Mouse (Mus musculus) liver, postnatal 0 days (tissue): Measurements from ENCODE around the gene Xbp1. TPM values are rescaled to one million over a fixed set of nuclear protein-coding genes. Genes with fewer than 3 reads are reported as not detected.
"Not testable (repeated sequence)": the region's sequence is repeated elsewhere in the genome, so short reads cannot be mapped to it uniquely, and the experiment has no call there.

Experiments
- ATAC-seq: fragments of 200-750 bp; cut with Nextera tagmentation; 2 replicates; pipeline ENCODE4 v1.8.0; 2017; ENCODE audit warnings: mild to moderate bottlenecking, moderate library complexity
- DNase-seq: peaks from one replicate; pipeline ENCODE4 v3.0.0-alpha.2; 2016
- H3K27ac ChIP-seq: fragments of 300-500 bp; sonication (generic); 2 replicates; pipeline ENCODE4 v1.5.1; 2014; ENCODE audit warnings: antibody characterized with exemption, moderate library complexity, mild to moderate bottlenecking, low read depth
- H3K27me3 ChIP-seq: fragments of 300-500 bp; sonication (generic); 2 replicates; pipeline ENCODE4 v1.6.1; 2014; ENCODE audit warnings: low read length, control low read depth, mixed read lengths; ENCODE audit not compliant: insufficient read depth
- H3K36me3 ChIP-seq: fragments of 300-500 bp; sonication (generic); replicated peaks from 2 replicates; pipeline ENCODE4 v1.6.1; 2014; ENCODE audit warnings: mild to moderate bottlenecking, control low read depth, low read length, moderate library complexity, mixed read lengths; ENCODE audit not compliant: insufficient read depth
- H3K4me1 ChIP-seq: fragments of 300-500 bp; sonication (generic); 2 replicates; pipeline ENCODE4 v1.6.1; 2014; ENCODE audit warnings: antibody characterized with exemption, mild to moderate bottlenecking, control low read depth; ENCODE audit not compliant: insufficient read depth
- H3K4me2 ChIP-seq: fragments of 300-500 bp; sonication (generic); 2 replicates; pipeline ENCODE4 v1.6.1; 2014; ENCODE audit warnings: low read depth, mild to moderate bottlenecking, low read length, moderate library complexity, mixed read lengths
- H3K4me3 ChIP-seq: fragments of 300-500 bp; sonication (generic); 2 replicates; pipeline ENCODE4 v1.5.1; 2014; ENCODE audit warnings: low read depth, low read length
- H3K9ac ChIP-seq: fragments of 300-500 bp; sonication (generic); replicated peaks from 2 replicates; pipeline ENCODE4 v1.6.1; 2014; ENCODE audit warnings: mild to moderate bottlenecking, moderate library complexity
- H3K9me3 ChIP-seq: fragments of 300-500 bp; sonication (generic); 2 replicates; pipeline ENCODE4 v1.6.1; 2016; ENCODE audit warnings: mild to moderate bottlenecking, control low read depth, low read length, mixed read lengths
- CTCF ChIP-seq: sonication (generic); IDR thresholded peaks from 2 replicates; pipeline ENCODE4 v1.5.1; 2016; ENCODE audit warnings: antibody characterized with exemption, low read depth
- EP300 ChIP-seq: IDR thresholded peaks from 2 replicates; pipeline ENCODE4 v1.6.1; 2016; ENCODE audit warnings: antibody characterized with exemption, low read depth, mild to moderate bottlenecking
- WGBS: fragments of 180-500 bp; shearing (Covaris S2); extraction: QIAGEN DNeasy Blood & Tissue Kit; methylation state at CpG from one replicate; pipeline ENCODE4 v1.1.7; 2014; ENCODE audit not compliant: insufficient replicate concordance; 5-methylcytosine and 5-hydroxymethylcytosine counted together
- polyA plus RNA-seq: library from polyadenylated mRNA; unstranded; fragments of >200 nt; fragmentation: Nextera tagmentation; extraction: Ambion mirVana; gene quantifications from 2 replicates; pipeline ENCODE4 v1.2.1, GENCODE M21; 2015

Gene Xbp1
- polyA plus RNA-seq, 1 experiment from 2014 or later: 119 TPM

DNA sequence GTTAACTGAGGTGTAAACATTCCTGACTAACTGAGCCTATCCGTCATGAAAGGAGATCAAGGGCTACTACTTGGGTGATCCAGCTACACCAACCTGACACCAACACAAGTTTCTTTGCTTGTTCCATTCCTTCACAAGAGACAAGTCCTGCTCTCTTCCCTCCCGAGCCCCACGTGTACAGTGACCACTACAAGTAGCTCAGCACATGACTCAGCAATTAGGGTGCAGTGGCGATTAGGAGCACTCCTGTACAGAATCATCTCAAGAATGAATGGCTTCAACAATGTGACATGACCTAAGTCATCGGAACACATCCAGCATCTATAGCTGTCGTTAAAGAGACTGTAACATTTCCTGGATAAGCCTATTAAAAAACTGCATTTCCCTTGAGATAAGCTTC lies 10.3 kb downstream of the Xbp1 start:
- TF ChIP-seq EP300: no peak
- TF ChIP-seq CTCF: no peak
- peaks cover 78% of the 10 kb centered on the region for H3K36me3 ChIP-seq
- ATAC-seq: no peak

DNA sequence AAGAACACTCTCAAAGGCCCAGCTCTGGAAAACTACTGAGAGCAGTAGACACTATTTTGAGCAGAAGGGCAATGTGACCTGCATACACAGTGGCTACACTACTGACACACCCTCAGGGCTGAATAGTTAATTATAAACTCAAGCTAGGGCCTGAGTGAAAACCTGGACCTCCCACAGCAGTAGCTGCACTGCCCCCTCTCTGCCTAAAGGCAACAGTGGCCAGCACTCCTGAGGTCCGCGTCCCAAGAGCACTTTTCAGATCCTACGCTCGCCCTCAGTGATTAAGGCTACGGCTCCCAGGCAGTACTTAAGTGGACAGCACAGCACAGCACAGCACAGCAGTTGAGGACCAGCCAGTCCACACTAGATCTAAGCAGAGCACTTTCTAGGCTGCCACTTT lies 12.6 kb downstream of the Xbp1 start:
- H3K4me2 ChIP-seq: no peak overlapping the region
- H3K4me3 ChIP-seq: no peak overlapping the region
- H3K27ac ChIP-seq: no peak overlapping the region
- TF ChIP-seq EP300 (no peak), CTCF (peak; percentile 40; the same call in 1 of the 2 replicates)
- peaks cover 69% of the 10 kb centered on the region for H3K36me3 ChIP-seq
- DNase-seq (no peak), ATAC-seq (peak; percentile 67)
- WGBS: 84% methylated on average over 5 of the region's 5 CpGs
- H3K27me3 ChIP-seq: no peaks in the 10 kb centered on the region
- no peak overlapping the region for H3K9ac ChIP-seq
- no peaks in the 10 kb centered on the region for H3K4me1 ChIP-seq
- no peaks in the 10 kb centered on the region for H3K9me3 ChIP-seq

More for the DNA sequence above, 10.3 kb downstream of the Xbp1 start:
- H3K4me1 ChIP-seq: no peaks in the 10 kb centered on the region
- no peaks in the 10 kb centered on the region for H3K9me3 ChIP-seq
- H3K9ac ChIP-seq: no peak overlapping the region
- no peaks in the 10 kb centered on the region for H3K27me3 ChIP-seq
- H3K27ac ChIP-seq: no peak overlapping the region
- no peak overlapping the region for H3K4me3 ChIP-seq
- no peak overlapping the region for H3K4me2 ChIP-seq
- DNase-seq: no peak
- WGBS: 62% methylated on average over 6 of the region's 6 CpGs

DNA sequence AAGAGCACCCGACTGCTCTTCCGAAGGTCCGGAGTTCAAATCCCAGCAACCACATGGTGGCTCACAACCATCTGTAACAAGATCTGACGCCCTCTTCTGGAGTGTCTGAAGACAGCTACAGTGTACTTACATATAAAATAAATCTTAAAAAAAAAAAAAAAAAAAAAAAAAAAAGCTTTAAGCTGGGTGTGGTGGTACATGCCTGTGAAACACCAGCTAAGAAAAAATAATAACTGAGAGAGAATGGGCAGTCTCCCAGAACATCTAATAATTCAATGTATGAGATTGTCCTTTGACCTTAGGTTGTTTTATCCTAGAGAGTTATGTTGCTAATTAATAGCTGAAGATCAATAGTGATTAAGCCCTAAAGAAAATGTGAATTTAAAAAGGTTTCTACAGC lies 17.0 kb downstream of the Xbp1 start:
- ATAC-seq, H3K4me2 ChIP-seq, H3K27ac ChIP-seq, H3K27me3 ChIP-seq, H3K9ac ChIP-seq, H3K9me3 ChIP-seq, H3K4me3 ChIP-seq, DNase-seq: not testable (repeated sequence)
- Histone ChIP-seq H3K36me3 (peaks cover 47% of the 10 kb centered on the region), H3K4me1 (peaks cover 13% of the 10 kb centered on the region)
- 88% methylated on average over 4 of the region's 4 CpGs for WGBS

DNA sequence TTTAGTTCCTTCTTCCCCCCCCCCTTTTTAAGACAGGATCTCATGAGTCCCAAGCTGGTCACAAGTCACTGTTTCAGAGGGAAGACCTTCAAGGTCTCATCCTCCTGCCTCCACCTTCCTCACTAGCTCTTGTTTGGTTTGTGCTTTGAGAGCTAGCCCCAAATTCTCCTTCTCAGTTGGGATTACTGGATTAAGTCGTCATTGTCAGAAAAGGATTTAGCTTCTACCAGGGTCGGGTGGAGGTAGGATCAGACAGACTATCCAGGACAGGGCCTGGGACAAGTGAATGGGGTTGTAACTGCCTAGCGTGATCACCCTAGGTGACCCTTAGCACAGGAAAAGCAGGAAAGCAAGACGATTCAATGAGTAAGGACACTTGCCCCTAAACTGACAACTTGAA lies 19.9 kb downstream of the Xbp1 start:
- peaks cover 13% of the 10 kb centered on the region for H3K4me1 ChIP-seq
- DNase-seq (no peak), ATAC-seq (no peak)
- no peak overlapping the region for H3K27ac ChIP-seq
- WGBS: 50% methylated on average over 4 of the region's 4 CpGs
- peak overlapping the region; percentile 96 for H3K4me3 ChIP-seq
- no peaks in the 10 kb centered on the region for H3K27me3 ChIP-seq
- no peak for TF ChIP-seq CTCF
- TF ChIP-seq EP300: no peak
- peak overlapping the region; percentile 94 for H3K9ac ChIP-seq
- peaks cover 21% of the 10 kb centered on the region for H3K36me3 ChIP-seq
- peak overlapping the region; percentile 95 for H3K4me2 ChIP-seq
- no peaks in the 10 kb centered on the region for H3K9me3 ChIP-seq

DNA sequence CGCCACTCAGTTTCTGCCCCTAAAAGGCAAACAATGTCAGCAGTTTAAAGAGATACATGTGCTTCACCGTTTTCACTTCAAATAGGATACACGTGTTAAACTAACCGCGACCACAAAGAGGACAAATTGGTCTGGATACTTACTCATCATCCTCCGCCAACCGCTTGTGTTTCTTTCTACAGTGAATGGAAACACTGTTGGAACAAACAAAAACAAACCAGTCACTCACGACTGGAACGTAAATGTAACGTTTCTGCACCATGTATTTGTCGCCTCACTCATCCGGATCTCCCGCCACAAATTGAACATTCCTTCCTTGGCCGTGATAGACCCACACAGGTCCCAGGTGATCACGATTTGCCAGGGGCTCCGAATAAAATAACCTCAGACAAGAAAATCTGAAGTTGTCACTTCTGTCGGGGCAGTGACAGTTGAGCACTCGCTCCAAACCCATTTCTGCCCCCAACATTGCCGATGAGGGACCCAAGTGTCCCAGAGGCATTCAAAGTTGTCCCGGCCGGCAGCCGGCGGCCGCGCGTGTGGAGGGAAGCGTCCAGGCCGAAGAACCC lies 20.9 kb downstream of the Xbp1 start:
- Histone ChIP-seq H3K9me3 (no peaks in the 10 kb centered on the region), H3K36me3 (peaks cover 19% of the 10 kb centered on the region), H3K9ac (peak overlapping the region; percentile 94), H3K4me1 (peaks cover 13% of the 10 kb centered on the region), H3K27ac (peak overlapping the region; percentile 94), H3K27me3 (no peaks in the 10 kb centered on the region), H3K4me3 (peak overlapping the region; percentile 96), H3K4me2 (peak overlapping the region; percentile 95)
- TF ChIP-seq EP300 (no peak), CTCF (no peak)
- no peak for DNase-seq
- ATAC-seq: no peak
- WGBS: 1% methylated on average over 28 of the region's 28 CpGs

DNA sequence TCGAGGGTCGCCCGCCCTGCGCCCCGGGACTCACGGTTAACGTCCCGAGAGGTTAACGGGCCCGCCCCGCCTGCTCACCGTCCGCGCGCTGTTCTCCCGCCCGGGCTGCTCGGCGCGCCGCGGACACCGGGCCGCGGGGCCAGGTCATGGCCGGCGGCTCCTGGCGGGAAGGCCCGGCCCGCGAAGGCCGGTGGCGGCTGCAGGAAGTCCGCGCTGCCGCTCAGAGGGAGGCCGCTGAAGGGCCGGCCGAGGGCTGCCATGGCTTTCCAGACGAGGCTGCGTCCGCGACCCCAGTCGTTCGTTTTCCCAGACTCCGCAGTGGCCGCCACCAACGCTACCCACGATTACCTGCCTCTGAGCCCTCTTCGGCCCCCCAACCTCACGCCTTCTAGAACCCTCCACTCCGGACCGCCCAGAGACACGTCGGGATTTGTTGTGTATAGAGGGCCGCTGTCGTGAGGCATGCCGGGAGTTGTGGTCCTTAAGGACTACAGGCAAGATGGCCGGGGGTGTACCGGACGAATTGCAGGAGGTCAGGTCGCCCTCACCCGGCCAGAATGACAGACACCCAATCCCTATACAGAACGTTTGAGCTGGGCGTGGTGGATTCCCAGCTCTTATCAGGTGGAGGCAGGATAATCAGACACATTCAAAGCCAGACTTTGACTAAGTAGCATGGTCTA lies 21.5 kb downstream of the Xbp1 start, which contains the start of gene Ccdc117:
Gene Ccdc117, minus strand, starts transcription at position 389 of the 683 bp plus-strand sequence.
- TF ChIP-seq EP300 (peak; percentile 76), CTCF (peak; percentile 63)
- Histone ChIP-seq H3K27me3 (no peaks in the 10 kb centered on the region), H3K36me3 (peaks cover 16% of the 10 kb centered on the region), H3K27ac (peak within 1 kb of the TSS; percentile 94), H3K4me1 (peaks cover 13% of the 10 kb centered on the region), H3K4me2 (peak within 1 kb of the TSS; percentile 95), H3K9me3 (no peaks in the 10 kb centered on the region), H3K4me3 (peak within 1 kb of the TSS; percentile 96), H3K9ac (peak within 1 kb of the TSS; percentile 94)
- peak; percentile 93 for DNase-seq
- under 1% methylated on average over 49 of the region's 65 CpGs for WGBS
- peak; percentile 99 for ATAC-seq
